Mouse (Mus musculus) kidney, postnatal 4 days (tissue): ENCODE results near the gene Lrp5.

Experiments
- DNase-seq, 2 experiments: peaks; one replicate each; pipeline ENCODE4 v3.0.0; 2021; ENCODE audit warnings: mixed read lengths in 2 of 2

Lrp5 gene

GRCm38 (mm10) chr19:3550101-3550500, 136.3 kb downstream of the Lrp5 start:
- no peak for DNase-seq

GRCm38 (mm10) chr19:3549263-3549662, 137.1 kb downstream of the Lrp5 start:
- no peak for DNase-seq

- no peak for DNase-seq
Observed at GRCm38 (mm10) chr19:3548311-3548710, 138.1 kb downstream of the Lrp5 start.

- no peak for DNase-seq
Observed at GRCm38 (mm10) chr19:3544995-3545394, 141.4 kb downstream of the Lrp5 start.

- no peak for DNase-seq
Observed at GRCm38 (mm10) chr19:3542591-3542990, 143.8 kb downstream of the Lrp5 start.

GRCm38 (mm10) chr19:3540997-3541396, 145.4 kb downstream of the Lrp5 start:
- DNase-seq = no peak

- no peak for DNase-seq
Observed at GRCm38 (mm10) chr19:3540254-3540653, 146.1 kb downstream of the Lrp5 start.

- no peak for DNase-seq
Observed at GRCm38 (mm10) chr19:3539456-3539855, 146.9 kb downstream of the Lrp5 start.

- no peak for DNase-seq
Observed at GRCm38 (mm10) chr19:3537658-3538057, 148.7 kb downstream of the Lrp5 start.

GRCm38 (mm10) chr19:3534945-3535344, 151.4 kb downstream of the Lrp5 start:
- no peak for DNase-seq
